Mouse (Mus musculus): ENCODE data around the gene Sox5. TPM values are rescaled to one million over a fixed set of nuclear protein-coding genes. Genes with fewer than 3 reads are reported as not detected.
A peak's percentile ranks its signal among the peaks of the same experiment; 100 is the strongest.

The Sox5 gene
- total and polyA plus RNA-seq, 3 experiments, result 0.08 to 0.47 (median 0.46) TPM

GRCm38 (mm10) chr6:144818016-144818415, 36.2 kb upstream of the Sox5 start:
- peak; percentile 61 for TF ChIP-seq EP300 (IDR thresholded peaks at IDR 0.05; ENCODE audit: low read length)
- TF ChIP-seq RAD21 (IDR thresholded peaks at IDR 0.05; ENCODE audit: low read depth, low read length), result no peak
- no peaks in the 10 kb centered on the region for H3K9me3 ChIP-seq (replicated peaks; ENCODE audit: low read length)
- peak; percentile 60 for DNase-seq (ENCODE audit: extremely low read depth)

GRCm38 (mm10) chr6:144817329-144817932, 35.7 kb upstream of the Sox5 start:
- dilution Hi-C loops (cut with MboI; ENCODE audit: extremely low pct_ligation_motif_present, extremely low pct_unique_long_range_greater_than_20kb, low sequenced_read_pairs), result no loop called here
- Histone ChIP-seq H3K4me3 (replicated peaks in 1 of 3; ENCODE audit: low read depth in 2 of 3, low read length in 2 of 3, poor library complexity in 1 of 3) (no peak overlapping the region), H3K9ac (ENCODE audit: insufficient read depth, low read depth) (no peak overlapping the region), H3K27ac (ENCODE audit: insufficient read depth, low read depth) (no peak overlapping the region), H3K4me2 (ENCODE audit: insufficient read depth, low read depth, poor library complexity, severe bottlenecking) (no peak overlapping the region), H3K36me3 (replicated peaks in 1 of 2; ENCODE audit: control insufficient read depth in 1 of 2, insufficient read depth in 1 of 2, low read length in 1 of 2) (no peaks in the 10 kb centered on the region), H3K79me2 (replicated peaks; ENCODE audit: control insufficient read depth, extremely low read depth, insufficient read depth, poor library complexity, severe bottlenecking) (no peaks in the 10 kb centered on the region), H3K27me3 (replicated peaks) (no peaks in the 10 kb centered on the region), H3K9me3 (replicated peaks; ENCODE audit: low read length) (no peaks in the 10 kb centered on the region), H3K4me1 (ENCODE audit: control insufficient read depth in 1 of 2, insufficient read depth in 2 of 2) (peaks cover 9 to 29% of the 10 kb centered on the region in 2 experiments)
- in situ Hi-C loops (cut with MboI; ENCODE audit: low pct_ligation_motif_present, low pct_unique_long_range_greater_than_20kb, low sequenced_read_pairs), result no loop called here
- DNase-seq (ENCODE audit: extremely low read depth), result no peak
- TF ChIP-seq RCOR1 (conservative IDR thresholded peaks at IDR 0.05; ENCODE audit: low read depth, low read length), result no peak
- TF ChIP-seq PAX5 (IDR thresholded peaks at IDR 0.05; ENCODE audit: low read length), result no peak
- no peak for TF ChIP-seq RAD21 (IDR thresholded peaks at IDR 0.05; ENCODE audit: low read depth, low read length)
- no peak for TF ChIP-seq KAT2A (IDR thresholded peaks at IDR 0.05; ENCODE audit: insufficient replicate concordance, low read length)
- no peak for TF ChIP-seq MAZ (IDR thresholded peaks at IDR 0.05; ENCODE audit: low read depth, low read length)
- TF ChIP-seq EP300 (IDR thresholded peaks at IDR 0.05; ENCODE audit: low read length), result no peak
- TF ChIP-seq TBP (conservative IDR thresholded peaks at IDR 0.05; ENCODE audit: low read depth, low read length), result no peak
- no peak for TF ChIP-seq GABPA (IDR thresholded peaks at IDR 0.05; ENCODE audit: insufficient replicate concordance, low read depth, low read length)

More at GRCm38 (mm10) chr6:144818016-144818415, 36.2 kb upstream of the Sox5 start:
- dilution Hi-C loops (cut with MboI; ENCODE audit: extremely low pct_ligation_motif_present, extremely low pct_unique_long_range_greater_than_20kb, low sequenced_read_pairs) (no loop called here), in situ Hi-C loops (cut with MboI; ENCODE audit: low pct_ligation_motif_present, low pct_unique_long_range_greater_than_20kb, low sequenced_read_pairs) (no loop called here)
- H3K4me2 ChIP-seq (ENCODE audit: insufficient read depth, low read depth, poor library complexity, severe bottlenecking), result no peak overlapping the region
- peaks cover 9 to 29% of the 10 kb centered on the region in 2 experiments for H3K4me1 ChIP-seq (ENCODE audit: control insufficient read depth in 1 of 2, insufficient read depth in 2 of 2)
- no peaks in the 10 kb centered on the region for H3K27me3 ChIP-seq (replicated peaks)
- no peaks in the 10 kb centered on the region for H3K79me2 ChIP-seq (replicated peaks; ENCODE audit: control insufficient read depth, extremely low read depth, insufficient read depth, poor library complexity, severe bottlenecking)
- no peaks in the 10 kb centered on the region for H3K36me3 ChIP-seq (replicated peaks in 1 of 2; ENCODE audit: control insufficient read depth in 1 of 2, insufficient read depth in 1 of 2, low read length in 1 of 2)
- no peak overlapping the region for H3K27ac ChIP-seq (ENCODE audit: insufficient read depth, low read depth)
- no peak overlapping the region for H3K4me3 ChIP-seq (replicated peaks in 1 of 3; ENCODE audit: low read depth in 2 of 3, low read length in 2 of 3, poor library complexity in 1 of 3)
- H3K9ac ChIP-seq (ENCODE audit: insufficient read depth, low read depth), result no peak overlapping the region

- DNase-seq (ENCODE audit: extremely low read depth), result no peak
- no peak overlapping the region for H3K4me3 ChIP-seq (replicated peaks in 1 of 3; ENCODE audit: low read depth in 2 of 3, low read length in 2 of 3, poor library complexity in 1 of 3)
- H3K27me3 ChIP-seq (replicated peaks), result no peaks in the 10 kb centered on the region
- H3K4me2 ChIP-seq (ENCODE audit: insufficient read depth, low read depth, poor library complexity, severe bottlenecking), result no peak overlapping the region
- no peak for TF ChIP-seq E2F4 (IDR thresholded peaks at IDR 0.05; ENCODE audit: insufficient replicate concordance, low read depth, low read length)
- dilution Hi-C loops (cut with MboI; ENCODE audit: extremely low pct_ligation_motif_present, extremely low pct_unique_long_range_greater_than_20kb, low sequenced_read_pairs), result no loop called here
- no peaks in the 10 kb centered on the region for H3K9me3 ChIP-seq (replicated peaks; ENCODE audit: low read length)
- H3K27ac ChIP-seq (ENCODE audit: insufficient read depth, low read depth), result no peak overlapping the region
- H3K9ac ChIP-seq (ENCODE audit: insufficient read depth, low read depth), result no peak overlapping the region
- H3K36me3 ChIP-seq (replicated peaks in 1 of 2; ENCODE audit: control insufficient read depth in 1 of 2, insufficient read depth in 1 of 2, low read length in 1 of 2), result no peaks in the 10 kb centered on the region
- in situ Hi-C loops (cut with MboI; ENCODE audit: low pct_ligation_motif_present, low pct_unique_long_range_greater_than_20kb, low sequenced_read_pairs), result no loop called here
- peaks cover 5 to 20% of the 10 kb centered on the region in 2 experiments for H3K4me1 ChIP-seq (ENCODE audit: control insufficient read depth in 1 of 2, insufficient read depth in 2 of 2)
- no peaks in the 10 kb centered on the region for H3K79me2 ChIP-seq (replicated peaks; ENCODE audit: control insufficient read depth, extremely low read depth, insufficient read depth, poor library complexity, severe bottlenecking)
Observed at GRCm38 (mm10) chr6:144815542-144815941, 33.8 kb upstream of the Sox5 start.

Measured in CH12.LX (cell line).